Mouse (Mus musculus) CD4-positive, CD25-positive, alpha-beta regulatory T cell, adult 4 months (primary cell): Measurements from ENCODE around the gene Smo. TPM values are rescaled to one million over a fixed set of nuclear protein-coding genes. Genes with fewer than 3 reads are reported as not detected.

Experiments used
- ATAC-seq: one replicate; pipeline ENCODE4 v1.8.0; 2017
- polyA plus RNA-seq, 2 experiments: library from polyadenylated mRNA; unstranded; fragments of 100-300 nt; shearing (Covaris generic); gene quantifications; one replicate each; pipeline ENCODE4 v1.2.1; 2017

The Smo gene
- polyA plus RNA-seq, 2 experiments from 2014 or later = 0.11 TPM; not detected in 1

DNA sequence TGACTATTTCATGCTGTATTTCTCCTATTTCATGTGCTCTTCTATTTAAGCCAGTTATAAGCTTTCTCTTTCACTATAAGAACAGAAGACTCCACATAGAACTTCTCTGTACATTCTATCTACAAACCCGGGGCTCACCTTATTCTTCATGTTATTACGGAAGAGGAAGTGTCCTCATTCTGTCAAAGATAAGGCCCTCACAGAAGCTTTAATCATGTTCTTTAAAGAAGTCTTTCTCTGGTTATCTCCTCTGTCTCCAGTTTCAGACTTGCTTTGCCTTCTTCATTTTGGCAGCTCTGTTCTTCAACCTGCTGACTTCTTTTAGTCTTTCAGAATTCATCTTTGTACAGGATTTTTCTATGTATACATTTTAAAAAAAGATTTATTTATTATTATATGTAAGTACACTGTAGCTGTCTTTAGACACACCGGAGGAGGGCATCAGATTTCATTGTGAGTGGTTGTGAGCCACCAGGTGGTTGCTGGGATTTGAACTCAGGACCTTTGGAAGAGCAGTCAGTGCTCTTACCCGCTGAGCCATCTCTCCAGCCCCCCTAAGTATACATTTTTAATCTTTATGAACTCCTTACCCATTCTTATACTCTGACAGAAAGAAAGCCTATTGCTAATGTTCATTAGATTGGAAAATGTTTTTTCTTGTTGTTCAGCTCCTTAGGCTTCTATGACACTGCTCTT, 41.4 kb downstream of the Smo start:
- peak; percentile 71 for ATAC-seq

DNA sequence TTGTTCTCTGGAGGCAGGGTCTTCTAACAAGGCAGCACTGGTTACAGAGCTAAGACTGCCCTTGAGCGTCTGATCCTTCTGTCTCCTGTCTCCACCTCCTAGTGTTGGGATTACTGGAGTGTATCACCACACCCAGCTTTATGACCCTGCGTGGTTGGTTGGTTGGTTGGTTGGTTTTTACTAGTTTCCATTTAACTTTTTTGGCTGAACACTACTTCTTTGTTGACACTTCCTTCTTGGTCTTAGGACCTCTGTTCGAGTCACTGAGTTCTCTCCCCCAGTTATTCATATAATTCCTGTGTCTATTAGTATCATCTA, 41.9 kb downstream of the Smo start:
- no peak for ATAC-seq

DNA sequence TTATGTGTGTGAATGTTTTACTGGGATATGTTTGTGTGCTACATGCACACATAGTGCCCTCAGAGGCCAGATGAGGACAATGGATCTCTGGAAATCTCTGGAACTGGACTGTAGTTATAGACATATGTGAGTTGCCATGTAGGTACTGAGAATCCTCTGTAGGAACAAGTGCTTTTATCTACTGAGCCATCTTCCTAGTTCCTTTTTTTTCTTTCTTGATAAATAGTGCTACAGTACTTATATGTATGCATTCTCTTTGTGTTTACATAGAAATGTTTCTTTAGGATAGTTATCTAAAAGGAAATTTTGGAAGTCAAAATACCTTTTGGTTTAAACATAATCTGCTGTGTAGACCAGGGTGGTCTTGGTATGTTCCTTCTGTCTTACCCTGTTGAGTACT, 44.8 kb downstream of the Smo start:
- no peak for ATAC-seq

- no peak for ATAC-seq
These were observed 45.3 kb downstream of the Smo start for GRCm38 (mm10) chr6:29780571-29780970.

- ATAC-seq = no peak
These were observed 46.9 kb downstream of the Smo start for GRCm38 (mm10) chr6:29782239-29782638.

- ATAC-seq = no peak
These were observed 48.7 kb downstream of the Smo start for GRCm38 (mm10) chr6:29783960-29784359.

DNA sequence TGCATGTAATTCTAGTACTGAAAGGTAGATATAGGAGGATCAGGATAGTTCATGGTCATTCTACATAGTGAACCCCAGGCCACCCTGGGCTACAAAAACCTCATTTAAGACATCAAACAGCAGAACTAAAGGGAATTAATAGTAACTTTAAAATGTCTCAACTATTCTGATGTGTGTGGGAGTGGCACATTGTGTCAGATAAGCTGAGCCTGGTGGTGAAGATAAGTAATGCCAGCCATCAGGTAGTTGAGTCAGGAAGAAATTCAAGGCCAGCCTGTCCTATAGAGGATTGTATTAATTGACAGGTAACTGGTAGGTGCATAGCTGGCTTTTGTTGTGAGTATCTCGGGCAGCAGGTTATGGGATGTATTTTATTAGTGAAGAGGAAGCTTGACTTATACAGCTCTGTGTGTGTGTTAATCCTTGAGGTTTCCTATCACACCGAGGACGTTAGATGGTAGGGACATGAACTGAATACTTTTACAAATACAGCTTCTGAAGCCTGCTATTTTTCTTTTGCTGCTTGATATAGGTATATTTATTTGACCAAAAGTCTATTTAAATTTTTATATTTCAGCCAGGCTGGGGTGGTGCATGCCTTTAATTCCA, 49.2 kb downstream of the Smo start:
- no peak for ATAC-seq

GRCm38 (mm10) chr6:29785759-29786158, 50.5 kb downstream of the Smo start:
- ATAC-seq = no peak

GRCm38 (mm10) chr6:29788779-29789350, 53.6 kb downstream of the Smo start:
- no peak for ATAC-seq

DNA sequence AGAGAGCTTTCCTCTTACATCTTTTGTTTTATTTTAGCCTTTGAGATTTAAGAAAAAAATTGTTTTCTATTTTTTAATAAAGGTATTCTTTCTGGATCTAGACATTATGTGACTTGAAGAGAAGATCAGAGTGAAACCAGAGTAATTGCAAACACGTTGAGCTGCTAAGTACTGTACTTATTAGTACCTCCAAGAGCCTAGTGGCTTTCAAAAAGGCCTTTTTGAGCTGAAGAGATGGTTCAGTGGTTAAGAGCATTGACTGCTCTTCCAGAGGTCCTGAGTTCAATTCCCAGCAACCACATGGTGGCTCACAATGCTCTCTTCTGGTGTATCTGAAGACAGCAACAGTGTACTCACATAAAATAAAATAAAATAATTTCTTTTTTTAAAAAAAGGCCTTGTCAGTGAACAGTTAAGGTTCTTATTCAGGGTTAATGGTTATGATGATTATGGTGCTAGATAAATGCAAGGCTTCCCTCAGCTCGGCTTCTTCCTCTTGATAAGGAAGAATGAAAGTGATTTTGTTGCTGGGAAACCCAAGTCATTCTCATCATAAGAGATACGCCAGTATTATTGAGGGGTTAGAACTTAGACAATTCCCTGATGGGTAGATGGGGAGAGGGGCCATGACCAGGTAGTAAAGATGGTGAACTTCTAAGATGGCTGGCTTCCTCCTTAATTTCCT, 54.9 kb downstream of the Smo start:
- ATAC-seq = no peak

DNA sequence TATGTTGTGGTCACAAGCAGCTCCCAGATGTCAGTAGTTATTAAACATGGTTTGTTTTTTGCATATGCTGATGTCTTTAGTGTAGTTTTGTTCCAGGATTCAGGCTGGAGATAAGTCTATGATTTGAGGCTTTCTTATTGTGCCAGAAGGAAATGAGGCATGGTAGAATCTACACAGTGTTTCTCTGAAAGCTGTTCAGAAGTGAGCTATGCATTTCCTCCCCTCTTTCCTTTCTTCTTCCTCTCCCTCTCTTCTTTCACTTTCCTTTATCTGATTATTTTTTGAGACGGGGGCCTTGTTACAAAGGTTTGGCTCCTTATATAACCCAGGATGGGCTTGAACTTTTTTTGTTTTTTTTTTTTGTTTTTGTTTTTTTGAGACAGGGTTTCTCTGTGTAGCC, 58.2 kb downstream of the Smo start:
- ATAC-seq = peak; percentile 72

DNA sequence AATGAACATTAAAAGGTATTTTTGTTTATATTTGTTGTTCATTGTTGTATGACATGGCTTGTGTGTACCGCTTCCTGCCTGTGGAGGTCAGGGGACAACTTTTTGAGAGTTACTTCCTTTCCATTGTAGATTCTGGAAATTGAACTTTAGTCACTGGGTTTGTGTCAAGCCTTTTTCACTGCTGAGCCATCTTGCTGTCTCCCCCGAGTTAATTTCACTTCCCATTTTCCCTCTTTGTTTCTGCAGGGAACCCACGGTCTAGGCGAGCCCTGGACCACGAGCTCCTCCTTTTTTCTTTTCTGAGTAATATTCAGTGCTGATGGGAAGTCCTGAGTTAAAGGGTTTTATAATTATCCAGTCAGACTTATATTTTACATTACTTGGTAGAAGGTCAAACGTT, 59.3 kb downstream of the Smo start:
- no peak for ATAC-seq

DNA sequence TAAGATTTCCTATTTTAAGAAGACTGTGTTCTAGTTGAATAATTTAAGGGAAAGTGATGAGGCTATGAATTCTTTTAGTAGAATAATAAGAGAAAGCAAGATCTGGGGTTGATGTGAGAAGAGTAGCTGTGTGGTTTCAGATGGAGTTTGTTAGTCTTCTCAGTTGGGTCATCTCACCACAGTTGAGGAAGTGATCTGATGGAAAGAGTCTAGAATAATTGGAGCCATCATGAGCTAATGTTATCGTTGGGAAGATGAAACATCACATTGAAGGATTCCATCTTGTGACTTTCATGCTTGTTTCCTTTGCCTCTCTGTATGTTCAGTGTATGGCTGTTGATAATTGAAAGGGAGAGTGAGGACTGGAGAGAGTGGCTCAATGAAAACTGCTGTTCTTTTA, 67.7 kb downstream of the Smo start:
- no peak for ATAC-seq

GRCm38 (mm10) chr6:29804006-29804405, 68.7 kb downstream of the Smo start:
- ATAC-seq = no peak

- no peak for ATAC-seq
These were observed 70.1 kb downstream of the Smo start for GRCm38 (mm10) chr6:29805381-29805780.

Other genes starting within 250 kb of the Smo start
- under 1 TPM in 1 of 2 experiments, not detected in 1; 0.38 TPM for gene Kcp, start 227.6 kb upstream of the Smo start, polyA plus RNA-seq
- gene Irf5, start 208.9 kb upstream of the Smo start, polyA plus RNA-seq = 10 to 100 TPM; 24.8 to 32.7 TPM
- 100 to 1,000 TPM in 1 of 2 experiments, 10 to 100 TPM in 1; 67.5 to 110 TPM for gene Tnpo3, start 125.6 kb upstream of the Smo start, polyA plus RNA-seq
- gene Tspan33, start 41.3 kb upstream of the Smo start, polyA plus RNA-seq = under 1 TPM in 1 of 2 experiments, not detected in 1; 0.20 TPM
- 100 to 1,000 TPM in 1 of 2 experiments, 10 to 100 TPM in 1; 87.8 to 108 TPM for gene Ahcyl2, start 32.5 kb downstream of the Smo start, polyA plus RNA-seq
- under 1 TPM; 0.11 to 0.27 TPM for gene Strip2, start 181.5 kb downstream of the Smo start, polyA plus RNA-seq